Mouse (Mus musculus) 3134 (cell line): ENCODE measurements around the gene Grk2.

Experiments used
- DNase-seq: peaks from one replicate; pipeline ENCODE4 v3.0.0-alpha.2; 2011; ENCODE audit warnings: low spot score; ENCODE audit not compliant: insufficient read length; ENCODE audit errors: extremely low read depth

Grk2 gene

DNA sequence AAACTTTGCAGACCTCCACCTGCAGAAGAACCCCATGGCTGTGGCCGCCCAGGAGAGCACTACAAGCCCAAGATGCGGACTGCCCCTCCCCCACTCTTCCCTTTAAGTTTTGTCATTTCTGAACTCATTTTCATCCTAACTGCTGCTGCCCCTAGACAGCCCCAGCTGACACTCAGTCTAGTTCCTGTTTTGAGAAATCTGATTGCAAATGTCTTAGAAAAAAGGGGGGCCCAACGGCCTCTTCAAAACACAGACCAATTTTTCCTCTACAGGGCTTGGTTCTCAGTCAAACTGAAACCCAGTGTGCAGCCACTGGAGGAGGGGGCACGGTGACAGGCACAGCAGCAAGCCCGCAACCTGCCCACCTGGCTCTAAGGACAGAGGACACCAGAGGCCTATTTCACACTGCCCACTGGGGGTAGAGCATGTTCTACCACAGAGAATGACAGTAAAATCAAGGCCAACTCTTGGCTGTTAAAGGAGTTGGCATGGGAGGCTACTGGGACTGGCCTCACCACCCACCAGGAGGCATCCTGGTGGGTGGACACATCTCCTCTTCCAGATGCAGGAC, 1.7 kb downstream of the Grk2 start:
- DNase-seq = no peak

DNA sequence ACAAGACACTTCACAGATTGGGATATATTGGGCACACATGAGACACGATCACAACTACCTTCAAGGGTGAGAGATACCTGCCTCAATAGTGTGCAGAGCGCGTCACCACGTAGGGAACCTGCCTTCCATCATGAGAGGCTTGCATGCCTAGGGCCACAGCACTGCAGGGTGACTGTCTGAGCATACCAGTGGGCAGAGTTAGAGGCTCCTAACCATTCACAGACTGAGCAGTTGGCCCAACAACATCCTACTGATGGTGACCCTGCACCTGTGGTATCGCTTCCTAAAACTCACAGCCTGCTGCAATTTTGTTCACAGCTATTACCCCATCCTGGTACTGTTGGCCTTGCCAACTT, 2.4 kb downstream of the Grk2 start:
- no peak for DNase-seq

DNA sequence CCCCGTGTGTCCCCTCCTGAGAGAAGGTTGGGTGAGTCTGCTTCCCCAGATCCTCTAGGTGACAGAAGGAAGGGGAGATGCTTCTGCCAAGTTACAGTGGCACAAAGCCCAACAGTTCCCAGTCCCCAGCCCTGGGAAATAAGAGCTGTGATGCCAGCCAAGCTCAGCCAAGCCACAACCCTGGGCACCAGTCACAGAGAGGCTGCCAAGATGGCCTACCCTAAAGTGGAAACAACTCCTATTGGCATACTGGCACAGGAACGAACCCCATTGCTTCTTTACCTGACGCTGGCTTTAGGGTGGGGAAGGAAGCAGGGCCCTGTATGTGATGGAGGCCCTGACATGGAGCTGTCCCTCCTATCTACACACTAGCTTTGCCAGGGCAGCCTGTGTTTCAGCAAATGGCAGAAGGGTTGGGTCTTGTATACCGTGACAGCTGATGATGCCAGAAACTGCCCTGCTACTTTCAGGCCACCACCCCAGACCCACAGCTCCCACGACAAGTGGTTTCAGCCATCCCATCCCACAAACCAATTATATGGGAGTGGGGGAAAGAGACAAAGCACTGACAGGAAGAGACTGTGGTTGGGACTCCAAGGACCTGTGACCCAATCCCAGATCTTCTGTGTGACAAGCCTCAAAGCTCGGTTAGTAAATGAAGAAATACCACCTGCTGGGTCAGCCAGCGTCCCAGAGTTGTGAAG, 2.9 kb downstream of the Grk2 start:
- peak; percentile 70 for DNase-seq

DNA sequence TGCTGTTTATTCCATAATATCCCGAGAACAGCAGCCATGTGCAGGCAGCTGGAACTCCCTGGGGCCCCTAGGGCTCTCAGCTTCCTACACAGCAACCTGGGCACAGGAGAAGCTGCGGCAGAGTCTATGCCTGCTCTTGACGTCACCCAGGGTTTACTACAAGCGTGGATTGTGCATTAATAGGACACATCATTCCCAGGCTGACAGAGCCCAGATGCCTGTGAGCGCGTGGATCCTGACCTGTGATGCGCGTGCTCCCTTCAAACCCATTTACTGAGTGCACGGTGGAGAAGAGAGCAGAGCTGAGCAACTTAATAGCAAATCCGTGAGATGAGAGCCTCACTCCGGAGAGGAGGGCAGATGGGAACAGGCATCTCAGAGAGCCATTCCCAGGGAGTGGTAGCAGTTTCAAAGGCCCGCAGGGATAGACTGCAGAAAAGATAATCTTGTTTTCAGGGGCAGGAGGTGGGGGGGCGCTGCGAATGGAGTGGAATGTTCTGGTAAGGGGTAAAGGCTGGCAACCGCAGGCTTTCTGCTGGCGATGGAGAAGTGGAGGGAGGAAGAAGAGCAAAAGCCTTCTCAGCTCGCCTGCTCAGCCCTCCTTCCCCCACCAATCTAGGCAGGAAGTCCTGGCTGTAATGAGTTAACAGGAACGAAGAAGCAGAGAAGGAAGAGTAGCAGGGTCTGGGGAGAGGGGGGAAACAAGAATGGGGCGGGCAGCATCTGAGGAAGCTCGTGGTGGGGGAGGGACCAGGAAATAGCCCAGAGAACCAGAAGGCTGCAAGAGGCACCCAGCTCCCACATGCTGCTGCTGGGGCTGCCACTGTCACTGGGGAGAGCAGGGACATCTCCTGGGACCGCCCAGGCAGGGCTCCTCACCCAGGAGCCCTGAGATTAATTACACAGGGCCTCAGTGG, 4.0 kb downstream of the Grk2 start:
- no peak for DNase-seq

DNA sequence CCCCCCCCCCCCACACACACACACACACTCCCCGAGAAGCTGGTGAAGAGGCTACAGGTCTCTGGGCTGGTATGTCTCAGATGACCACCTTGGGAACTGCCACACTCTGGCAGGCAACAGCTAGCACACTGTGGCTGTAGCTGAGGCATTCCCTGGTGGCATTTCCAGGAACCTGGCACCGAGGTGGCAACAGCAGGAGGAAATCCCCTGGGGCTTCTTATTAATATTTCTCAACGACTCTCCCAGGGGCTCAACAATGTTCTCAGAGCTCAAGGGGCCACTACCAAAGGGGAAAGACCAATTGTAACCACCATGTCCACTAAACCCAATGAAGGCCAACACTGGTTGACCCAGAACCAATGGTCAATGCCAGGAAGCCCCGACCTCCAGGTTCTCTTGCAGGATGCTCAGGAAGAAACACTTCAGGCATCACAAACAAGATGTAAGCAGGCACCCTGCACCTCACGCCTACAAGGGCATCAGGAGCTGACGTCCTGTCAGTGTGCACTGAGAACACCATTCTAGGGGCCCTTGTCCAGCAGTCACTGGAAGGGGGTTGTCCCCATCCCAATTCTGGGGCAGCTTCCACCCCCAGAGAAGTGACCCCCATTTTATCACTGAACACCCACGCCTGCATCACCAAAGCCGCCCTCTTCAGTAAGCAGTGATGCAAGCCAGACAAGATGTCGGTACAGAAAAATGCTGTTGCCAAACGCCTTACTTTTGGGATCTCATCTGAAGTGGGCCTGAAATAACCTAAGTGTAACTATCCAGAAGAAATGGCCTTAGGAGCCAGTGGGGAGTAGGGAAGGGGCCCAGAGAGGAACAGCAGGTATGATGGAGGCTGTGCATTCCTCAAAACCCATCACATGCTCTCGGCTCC, 4.9 kb downstream of the Grk2 start:
- no peak for DNase-seq

- DNase-seq = no peak
Measured at GRCm38 (mm10) chr19:4300271-4300704, 5.7 kb downstream of the Grk2 start.

- no peak for DNase-seq
Measured at GRCm38 (mm10) chr19:4299574-4300270, 6.3 kb downstream of the Grk2 start.

DNA sequence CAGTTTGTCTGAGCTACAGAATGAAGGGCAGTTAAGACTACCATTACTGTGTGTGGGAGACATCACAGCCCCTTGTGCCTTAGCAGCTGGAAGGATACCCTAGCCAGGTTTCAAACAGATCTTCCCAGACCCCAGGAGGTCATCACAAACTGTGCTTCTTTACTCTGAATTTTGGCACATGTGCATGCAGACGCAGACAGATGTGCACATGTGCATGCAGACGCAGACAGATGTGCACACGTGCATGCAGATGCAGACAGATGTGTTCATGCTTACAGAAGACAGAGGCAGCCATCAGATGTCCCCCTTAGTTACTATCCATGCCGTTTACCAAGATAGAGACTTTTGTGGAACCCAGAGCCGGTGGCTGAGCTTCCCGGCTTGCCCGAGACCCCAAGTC, 6.9 kb downstream of the Grk2 start:
- DNase-seq = no peak

DNA sequence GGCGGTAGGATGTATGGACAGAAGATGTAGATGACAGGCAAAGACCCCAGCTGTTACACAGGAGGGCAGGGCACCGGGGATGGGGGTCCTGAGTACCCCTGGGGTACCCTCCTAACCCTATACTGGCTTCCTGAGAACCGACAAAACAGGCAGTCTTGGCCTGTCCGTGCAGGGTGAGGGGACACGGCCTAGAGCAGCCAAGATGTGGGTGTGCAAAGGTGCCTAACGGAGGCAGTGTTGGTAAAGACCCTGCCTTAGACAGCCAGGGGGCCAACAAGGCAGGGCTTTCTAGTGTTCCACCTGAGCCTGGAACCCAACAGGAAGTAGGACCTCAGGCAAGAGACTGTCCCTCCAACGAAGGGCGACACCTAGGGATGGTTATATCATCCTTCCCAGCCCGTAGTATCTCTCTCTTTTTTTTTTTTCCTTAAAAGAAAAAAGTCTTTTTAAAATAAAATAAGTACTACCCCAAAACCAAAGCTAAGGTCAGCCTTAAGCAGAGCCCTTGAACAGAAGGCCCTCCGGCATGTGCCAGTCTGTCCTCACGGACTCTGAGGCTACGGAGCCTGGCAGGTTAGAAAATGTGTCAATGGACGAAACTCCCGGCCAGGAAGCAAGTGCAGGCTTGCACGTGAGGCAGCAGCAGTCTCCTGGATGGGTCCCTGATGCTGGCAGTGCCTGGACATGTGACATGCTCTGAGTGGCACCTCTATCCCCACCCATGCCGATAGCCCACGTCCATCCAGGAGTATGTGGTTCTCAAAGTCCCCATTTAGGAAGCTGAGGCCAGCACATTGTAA, 7.5 kb downstream of the Grk2 start:
- no peak for DNase-seq

DNA sequence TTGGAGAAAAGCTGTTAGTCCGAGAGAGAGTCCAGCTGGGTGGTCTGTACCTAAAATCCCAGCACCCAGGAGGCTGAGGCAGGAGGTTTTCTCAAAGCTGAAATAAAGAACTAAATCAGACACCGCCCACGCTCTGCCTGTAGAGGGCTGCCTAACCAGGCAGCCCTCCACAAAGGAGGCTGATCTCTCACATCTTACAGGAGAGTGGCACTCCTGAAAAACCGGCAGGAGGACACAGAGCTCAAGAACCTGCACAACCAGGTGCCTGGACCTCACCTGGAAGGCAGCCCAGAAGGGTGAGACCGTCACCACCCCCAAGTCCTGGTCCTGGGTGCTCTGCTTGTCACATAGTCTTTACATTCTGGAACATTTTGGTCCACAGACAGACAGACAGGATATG, 8.2 kb downstream of the Grk2 start:
- no peak for DNase-seq

- DNase-seq = no peak
Measured at GRCm38 (mm10) chr19:4296611-4297010, 9.4 kb downstream of the Grk2 start.

DNA sequence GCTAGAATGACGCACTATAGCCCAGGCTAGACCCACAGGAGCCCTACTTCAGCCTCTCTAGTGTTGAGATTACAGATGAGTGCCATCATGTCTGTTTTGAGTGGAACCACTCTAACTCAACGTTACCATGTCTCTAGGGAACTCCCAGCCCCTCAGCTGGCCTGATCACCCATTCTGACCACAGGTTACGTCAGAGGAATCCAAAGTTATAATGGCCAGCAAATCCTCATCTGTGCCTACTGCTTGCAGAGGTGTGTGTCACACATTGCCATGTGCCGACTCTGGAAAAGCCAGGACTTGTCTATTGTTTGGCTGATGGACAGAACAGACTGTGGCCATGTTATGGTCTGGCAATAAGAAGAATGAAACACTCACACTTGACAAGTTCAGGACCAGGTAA, 10.6 kb downstream of the Grk2 start:
- DNase-seq = no peak

DNA sequence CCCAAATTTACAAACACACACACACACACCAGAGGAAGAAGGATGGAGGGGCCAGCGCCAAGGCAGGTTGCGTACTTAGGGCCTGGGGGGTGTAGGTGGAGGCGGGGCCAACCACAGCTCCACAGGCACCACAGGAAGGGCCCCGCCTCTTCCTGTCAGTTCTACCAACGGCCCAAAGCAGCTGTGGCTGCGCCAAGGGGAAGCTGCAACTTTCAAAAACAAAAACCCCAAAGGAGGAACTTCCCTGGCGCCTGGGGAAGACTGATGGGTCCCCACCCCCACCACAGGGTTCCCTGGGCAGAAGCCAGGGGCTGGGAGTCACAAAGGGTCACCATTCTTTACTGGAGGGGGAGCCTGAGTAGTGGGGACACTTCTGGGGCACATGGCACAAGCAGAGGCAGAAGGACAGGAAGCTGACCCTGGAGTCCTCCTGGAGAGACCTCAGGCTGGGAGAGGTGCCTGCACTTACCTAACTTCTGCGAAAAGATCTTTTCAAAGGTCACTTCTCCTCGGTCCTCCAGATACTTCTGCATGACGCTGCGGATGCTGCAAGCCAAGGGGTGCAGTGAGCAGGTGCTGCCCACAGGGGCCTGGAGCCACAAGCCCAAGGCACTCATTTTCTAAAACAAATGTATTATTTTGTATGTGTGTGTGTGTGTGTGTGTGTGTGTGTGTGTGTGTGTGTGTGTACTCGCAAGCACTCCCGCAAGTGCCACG, 11.5 kb downstream of the Grk2 start:
- no peak for DNase-seq

- DNase-seq = no peak
Measured at GRCm38 (mm10) chr19:4291161-4291560, 14.9 kb downstream of the Grk2 start.

DNA sequence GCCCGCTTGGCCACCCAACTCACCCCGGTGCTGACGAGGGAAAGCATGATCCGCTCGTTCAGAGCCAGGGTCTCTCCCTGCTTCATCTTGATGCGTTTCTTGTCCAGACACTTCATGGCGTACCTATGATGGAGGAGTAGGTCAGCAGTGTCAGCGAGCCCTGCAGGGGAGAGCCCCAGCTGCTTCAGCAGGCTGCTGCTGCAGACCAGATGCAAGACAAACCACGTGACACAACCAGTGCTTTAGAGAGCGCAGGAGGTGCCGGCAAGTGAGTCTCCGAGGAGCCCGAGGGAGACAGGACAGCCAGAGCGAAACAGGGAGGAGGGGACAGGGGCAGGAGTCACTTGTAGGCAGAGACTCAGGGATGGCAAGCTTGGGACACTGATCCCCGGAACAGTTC, 15.3 kb downstream of the Grk2 start:
- no peak for DNase-seq

GRCm38 (mm10) chr19:4283653-4284052, 22.4 kb downstream of the Grk2 start:
- DNase-seq = no peak

- DNase-seq = no peak
Measured at GRCm38 (mm10) chr19:4282898-4283553, 23.0 kb downstream of the Grk2 start, which contains the start of gene Ankrd13d. Ankrd13d (minus strand) TSS chr19:4283137.

- DNase-seq = no peak
Measured at GRCm38 (mm10) chr19:4280425-4280824, 25.6 kb downstream of the Grk2 start.
